Mouse (Mus musculus) ES-Bruce4 (cell line): ENCODE measurements around the gene Rpusd3.

Experiments
- CTCF ChIP-seq: IDR thresholded peaks from one replicate; pipeline ENCODE4 v1.8.1; 2011; ENCODE audit warnings: low read depth, low read length
- EP300 ChIP-seq: IDR thresholded peaks from 2 replicates; pipeline ENCODE4 v1.6.1; 2011; ENCODE audit warnings: low read depth, low read length; ENCODE audit not compliant: insufficient read depth
- POLR2A ChIP-seq: IDR thresholded peaks from one replicate; pipeline ENCODE4 v1.8.1; 2011; ENCODE audit warnings: low read length; ENCODE audit not compliant: insufficient read depth

- no peak for TF ChIP-seq CTCF
- no peak for TF ChIP-seq EP300
- TF ChIP-seq POLR2A = no peak
Observed at GRCm38 (mm10) chr6:113431801-113432200, 12.7 kb upstream of the Rpusd3 start.
